Mouse (Mus musculus) retina, embryonic 14.5 days (tissue): ENCODE measurements around the gene Lta.
"Not testable (repeated sequence)": the region's sequence is repeated elsewhere in the genome, so short reads cannot be mapped to it uniquely, and the experiment has no call there.

Experiments
- DNase-seq: peaks from one replicate; pipeline ENCODE4 v3.0.0-alpha.2; 2015; ENCODE audit warnings: low spot score

The Lta gene

DNA sequence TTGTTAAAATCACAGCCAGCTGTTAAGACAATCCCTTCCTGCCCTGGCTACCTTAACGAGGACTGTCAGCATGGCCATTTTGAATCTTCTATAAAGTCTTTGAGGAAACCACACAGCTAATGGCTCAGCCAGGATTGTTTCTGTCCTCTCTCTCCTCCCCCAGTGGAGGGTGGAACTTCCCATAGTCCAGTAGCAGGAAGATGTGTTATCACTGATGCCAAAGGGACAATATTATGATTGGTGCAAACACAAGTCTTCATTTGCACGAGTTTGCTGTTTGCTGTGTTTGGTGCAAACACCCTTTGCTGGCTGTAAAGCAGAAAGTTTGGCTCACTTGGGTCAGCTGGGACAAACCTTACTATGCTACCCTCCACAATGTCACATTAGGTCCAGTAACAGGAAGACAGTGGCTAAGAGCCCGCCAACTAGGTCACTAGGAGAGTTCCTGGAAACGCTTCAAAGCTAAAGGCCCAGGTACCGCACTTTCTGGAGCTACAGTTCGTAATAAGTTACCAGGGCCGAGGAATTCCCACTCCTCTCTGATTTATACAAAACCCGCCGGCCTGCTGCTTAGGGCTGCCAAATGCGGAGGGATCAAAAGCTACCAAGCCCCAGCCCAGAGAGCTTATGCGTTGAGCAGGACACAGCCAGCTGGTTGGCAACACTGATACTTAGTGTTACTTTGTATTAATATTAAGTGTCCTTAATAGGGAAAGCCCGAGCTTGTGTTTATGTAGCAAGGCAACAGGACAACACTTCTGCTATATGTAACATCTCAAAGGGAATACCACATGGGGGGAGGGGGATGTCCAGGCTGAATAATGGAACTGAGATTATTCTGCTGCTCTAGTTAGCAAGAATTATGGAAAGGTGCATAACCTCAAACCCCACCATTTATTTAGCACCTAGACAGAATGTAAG is 35.5 kb upstream of the Lta start:
- DNase-seq, result no peak

DNA sequence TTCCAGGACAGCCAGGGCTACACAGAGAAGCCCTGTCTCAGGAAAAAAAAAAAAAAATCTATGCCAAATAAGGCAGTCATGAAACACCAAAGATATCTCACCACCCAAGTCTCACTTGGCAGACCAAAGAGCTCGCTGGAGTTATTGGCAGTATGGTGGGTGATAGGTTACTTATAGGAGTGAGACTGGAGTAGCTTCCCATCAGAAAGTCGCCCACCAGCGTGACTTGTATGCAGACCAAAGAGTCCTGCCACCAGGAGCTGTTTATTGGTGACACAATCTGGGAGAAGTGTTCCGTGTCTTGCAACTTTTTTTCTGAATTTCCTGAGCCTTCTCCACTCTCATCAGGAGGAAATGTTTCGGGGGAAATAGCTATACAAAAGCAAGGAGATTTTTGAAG is 34.5 kb upstream of the Lta start:
- no peak for DNase-seq

DNA sequence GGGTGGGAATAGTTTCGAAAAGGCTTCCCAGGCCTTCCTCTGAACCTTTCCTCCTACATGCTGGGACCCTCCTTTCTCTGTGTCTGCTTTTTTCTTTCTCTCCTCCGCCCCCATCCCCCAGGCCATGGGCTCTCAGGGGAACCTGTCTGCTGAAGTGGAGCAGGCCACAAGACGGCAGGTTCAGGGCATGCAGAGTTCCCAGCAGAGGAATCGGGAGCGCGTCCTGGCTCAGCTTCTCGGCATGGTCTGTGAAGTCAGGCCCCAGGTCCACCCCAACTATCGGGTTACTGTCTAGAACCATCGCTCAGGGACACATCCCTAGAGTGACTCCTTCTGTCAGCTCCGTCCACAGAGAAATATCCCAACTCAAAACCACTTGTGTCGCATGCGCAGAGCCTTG is 32.4 kb upstream of the Lta start:
- DNase-seq, result no peak

DNA sequence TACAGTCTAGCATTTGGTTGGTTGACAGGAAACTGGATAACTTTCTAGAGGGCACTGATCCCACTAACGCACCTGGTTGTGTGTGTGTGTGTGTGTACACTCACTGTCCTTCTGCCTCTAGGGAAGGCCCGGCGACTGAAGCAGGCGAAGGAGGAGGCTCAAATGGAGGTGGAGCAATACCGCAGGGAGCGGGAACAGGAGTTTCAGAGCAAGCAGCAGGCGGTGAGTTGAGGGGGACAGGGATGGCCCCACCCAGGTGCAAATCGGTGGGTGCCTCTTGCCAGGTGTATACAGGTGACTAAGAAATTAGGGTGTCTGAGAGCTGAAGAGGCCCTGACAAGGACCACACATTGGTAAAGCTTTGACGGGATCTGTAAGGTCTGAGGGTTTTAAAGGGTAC is 31.8 kb upstream of the Lta start:
- DNase-seq, result no peak

DNA sequence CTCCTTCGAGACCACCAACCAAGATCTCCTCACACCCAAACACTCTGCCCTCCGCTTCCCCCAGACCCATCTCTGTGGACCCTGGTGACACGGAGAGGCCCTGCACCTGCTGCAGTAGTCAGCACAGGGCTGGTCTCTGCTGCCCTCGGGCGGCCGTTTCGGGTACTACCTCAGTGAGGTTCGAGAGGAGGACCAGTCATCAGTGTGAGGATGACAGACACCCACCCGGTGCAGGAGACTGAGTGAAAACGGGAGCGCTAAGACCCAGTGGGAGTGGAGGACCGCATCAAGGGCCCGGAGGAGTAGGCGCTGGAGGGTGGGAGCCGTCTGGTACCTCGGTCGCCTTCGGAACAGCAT is 31.2 kb upstream of the Lta start:
- peak; percentile 98 for DNase-seq

DNA sequence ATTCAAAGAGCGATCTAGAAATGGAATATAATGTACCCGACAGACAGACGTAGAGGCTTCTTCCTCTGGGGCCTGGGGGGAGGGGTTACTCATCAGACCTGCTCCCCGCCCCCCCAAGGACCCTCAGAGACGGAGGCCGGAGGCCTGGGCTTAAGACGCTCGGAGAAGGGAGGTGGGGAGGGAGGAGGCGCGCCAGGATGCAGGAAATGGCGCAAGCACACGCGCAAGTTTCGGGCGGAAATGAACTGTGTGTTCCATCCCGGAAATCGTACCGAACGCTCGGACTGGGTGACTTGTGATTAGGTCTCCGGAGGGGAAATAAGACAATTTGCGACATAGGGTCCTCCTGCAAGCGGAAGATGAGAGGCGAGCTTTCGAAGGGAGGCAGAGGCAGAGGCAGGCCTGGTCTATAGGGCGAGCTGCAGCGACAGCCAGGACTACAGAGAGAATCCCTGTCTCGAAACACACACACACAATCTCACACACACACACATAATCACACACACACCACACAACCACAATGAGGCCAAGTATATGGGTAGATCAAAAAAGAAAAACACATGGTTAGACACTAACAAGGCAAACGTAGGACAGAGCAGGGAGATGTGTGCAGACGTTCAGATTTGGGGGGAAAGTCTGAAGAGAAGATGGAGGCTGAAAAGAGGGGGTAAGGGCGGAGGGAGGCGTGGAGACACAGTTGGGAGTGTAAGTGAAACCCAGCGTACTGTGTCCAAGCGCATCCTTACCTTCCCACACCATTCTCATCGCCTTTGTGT is 30.7 kb upstream of the Lta start, which contains the start of gene Nfkbil1:
TSS of gene Nfkbil1 (minus strand) at position 179 of the 776 bp plus-strand sequence.
- DNase-seq, result peak; percentile 95

DNA sequence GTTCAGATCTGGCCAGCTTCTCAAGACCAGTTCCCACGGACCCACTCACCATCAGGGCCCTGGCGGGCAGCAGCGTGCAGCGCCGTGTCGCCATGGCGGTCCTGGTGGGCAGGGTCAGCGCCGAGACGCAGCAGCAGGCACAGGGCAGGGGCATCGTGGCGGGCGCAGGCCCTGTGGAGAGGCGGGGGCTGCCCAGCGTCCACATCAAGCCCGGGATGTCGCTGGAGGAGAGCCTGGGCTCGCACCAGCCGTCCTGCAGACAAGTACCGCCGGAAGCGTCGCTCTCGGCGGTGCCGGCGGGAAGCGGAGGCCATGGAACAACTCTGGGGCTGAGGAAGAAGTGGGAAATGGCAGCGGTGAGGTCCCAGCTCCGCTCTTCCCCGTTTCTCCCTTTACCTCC is 29.8 kb upstream of the Lta start:
- peak; percentile 52 for DNase-seq

DNA sequence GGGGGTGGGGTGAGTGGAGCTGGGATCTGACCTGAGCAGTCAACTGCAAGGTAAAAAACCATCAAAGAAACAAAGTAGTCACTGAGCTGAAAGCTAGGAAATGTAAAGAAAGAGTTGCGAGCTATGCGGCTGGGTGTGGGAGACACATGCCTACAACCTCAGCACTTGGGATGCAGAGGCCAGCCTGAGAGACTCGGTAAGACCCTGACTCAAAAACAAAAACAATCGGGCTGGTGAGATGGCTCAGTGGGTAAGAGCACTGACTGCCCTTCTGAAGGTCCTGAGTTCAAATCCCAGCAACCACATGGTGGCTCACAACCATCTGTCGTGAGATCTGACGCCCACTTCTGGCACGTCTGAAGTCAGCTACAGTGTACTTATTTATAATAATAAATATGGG is 28.9 kb upstream of the Lta start:
- DNase-seq, result not testable (repeated sequence)

DNA sequence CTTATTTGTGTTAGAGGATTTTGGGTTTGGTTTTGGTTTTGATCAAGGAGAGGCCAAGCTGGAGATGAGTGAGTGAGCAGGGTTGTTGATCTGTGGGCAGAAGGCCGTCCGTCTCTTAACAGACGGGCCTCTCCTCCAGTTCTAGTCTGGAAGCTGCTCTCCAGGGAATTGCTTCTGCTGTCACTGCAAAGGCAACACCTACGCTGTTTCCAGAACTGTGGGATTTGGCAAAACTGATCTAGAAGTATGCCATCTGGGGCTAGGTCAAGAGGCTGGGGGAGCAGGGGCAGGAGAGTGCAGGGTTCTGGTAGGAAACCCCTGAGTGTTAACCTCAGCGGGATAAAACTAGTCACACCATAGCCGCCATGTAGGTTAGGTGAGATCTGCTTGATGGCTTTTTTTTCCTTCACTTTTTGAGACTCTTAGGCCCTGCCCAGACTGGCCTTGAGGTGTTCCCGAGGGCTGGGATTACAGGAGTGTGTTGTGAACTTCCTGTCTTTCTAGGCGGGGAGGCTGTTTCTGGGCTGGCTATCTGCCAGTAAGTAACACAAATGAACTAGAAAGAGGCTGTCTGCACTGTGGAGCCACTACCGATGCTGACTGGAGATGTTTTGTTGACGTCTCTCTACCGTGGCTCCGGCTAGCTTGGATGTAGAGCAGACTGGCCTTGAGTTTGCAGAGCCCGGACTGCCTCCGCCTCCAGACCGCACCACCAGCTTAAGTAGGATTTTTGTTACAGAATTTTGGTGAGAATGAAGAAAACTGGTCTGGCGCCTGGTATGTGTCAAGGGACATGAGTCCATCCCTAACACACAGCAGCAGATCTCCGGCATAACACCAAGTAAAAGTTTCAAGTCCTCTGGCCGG is 28.2 kb upstream of the Lta start, which contains the start of gene Atp6v1g2:
TSS of gene Atp6v1g2 (plus strand) at position 547 of the 867 bp plus-strand sequence.
- DNase-seq, result no peak

DNA sequence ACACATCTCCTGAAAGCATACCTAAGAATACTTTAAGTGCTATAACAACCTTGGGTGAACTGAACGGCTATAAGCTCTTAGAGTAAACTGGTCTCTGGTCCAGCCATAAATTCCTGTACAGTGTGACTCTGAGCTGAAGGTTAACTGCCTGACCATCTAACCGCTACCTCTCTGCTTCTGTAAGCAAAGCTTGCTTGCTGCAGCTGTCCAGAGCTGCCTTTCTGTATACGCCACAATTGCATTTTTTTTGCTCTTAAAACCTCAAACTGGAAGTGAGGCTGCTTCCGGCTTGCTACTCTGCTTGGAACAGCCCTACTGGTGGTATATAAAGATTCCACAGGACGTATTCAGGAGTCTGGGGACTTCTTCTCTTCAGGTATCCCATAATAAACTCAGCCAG is 27.5 kb upstream of the Lta start:
- no peak for DNase-seq

DNA sequence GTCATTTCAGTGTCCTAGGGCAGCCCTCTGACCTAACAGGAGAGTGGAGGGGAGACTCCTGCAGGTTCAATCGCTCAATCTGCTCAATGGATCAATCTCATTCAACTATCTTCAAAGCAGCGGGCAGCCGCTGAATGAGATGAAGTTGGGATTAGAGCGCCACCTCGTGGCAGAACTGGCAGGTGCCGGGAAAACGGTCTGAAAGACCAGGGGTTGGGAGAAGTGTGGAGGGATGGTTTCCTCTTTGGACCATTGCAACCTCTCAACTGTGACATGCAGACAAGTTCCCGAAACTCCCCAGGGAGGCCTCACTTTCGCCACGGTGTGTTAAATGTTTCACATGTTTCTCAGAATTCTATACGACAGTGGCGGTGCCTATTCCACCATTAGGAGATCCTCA is 26.9 kb upstream of the Lta start:
- peak; percentile 95 for DNase-seq

DNA sequence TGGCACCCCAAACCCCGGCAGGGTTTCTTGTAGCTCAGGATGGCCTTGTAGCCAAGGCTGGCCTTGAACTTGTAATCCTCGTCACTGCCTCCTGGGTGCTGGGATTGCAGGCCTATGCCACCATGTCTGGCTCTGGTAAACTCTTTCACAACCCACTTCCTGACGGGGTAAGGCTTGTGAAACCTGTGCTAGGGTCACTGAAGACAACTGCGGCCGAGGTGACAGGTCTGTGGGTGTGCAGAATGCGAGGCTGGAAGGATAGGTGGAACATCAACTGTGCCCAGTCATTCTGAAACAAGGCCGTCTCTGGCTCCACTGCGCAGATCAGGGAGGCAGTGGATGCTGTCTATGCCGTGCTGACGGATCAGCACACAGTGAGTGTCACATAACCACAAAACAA is 25.9 kb upstream of the Lta start:
- no peak for DNase-seq

DNA sequence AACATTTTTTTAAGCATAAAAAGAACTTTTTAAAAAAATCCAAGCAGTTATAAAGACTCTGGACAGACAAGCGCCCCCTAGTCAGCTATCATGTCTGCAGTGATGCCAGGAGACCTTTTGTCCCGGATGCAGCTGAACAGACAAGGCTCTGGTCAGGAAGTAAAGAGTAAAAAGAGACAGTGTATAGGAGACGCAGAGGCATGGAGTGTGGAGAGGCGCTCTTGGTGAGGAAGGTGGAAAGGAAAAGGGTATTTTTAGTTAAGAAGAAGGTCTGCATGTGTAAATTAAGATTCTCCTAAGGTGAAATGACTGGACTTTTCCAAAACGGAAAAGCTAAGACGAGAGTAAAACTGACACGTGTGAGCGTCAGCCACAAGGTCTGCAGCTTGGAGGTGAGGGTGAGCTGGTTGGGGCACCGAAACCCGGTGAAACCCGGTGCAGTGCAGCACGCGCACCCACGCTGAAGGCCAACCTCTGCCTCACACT is 21.5 kb upstream of the Lta start:
- DNase-seq, result no peak

DNA sequence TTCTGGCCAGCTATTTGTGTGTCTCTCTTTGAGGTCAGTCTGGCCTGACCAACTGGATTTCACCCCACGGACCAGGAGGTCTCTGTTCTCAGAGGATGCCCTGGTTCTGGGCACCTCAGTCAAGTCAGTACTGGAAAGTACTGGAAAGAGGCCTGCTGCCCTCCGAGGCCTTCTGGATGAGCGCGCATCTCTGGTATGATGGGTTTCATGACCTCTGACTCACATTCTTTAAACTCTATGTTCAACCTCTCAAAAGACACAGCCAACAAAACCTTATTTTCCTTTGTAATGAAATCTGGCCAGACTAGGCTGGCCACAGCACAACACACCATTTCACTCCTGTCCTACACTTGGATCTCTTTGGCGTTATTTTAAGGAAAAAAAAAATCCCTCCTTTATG is 20.3 kb upstream of the Lta start:
- DNase-seq, result no peak

DNA sequence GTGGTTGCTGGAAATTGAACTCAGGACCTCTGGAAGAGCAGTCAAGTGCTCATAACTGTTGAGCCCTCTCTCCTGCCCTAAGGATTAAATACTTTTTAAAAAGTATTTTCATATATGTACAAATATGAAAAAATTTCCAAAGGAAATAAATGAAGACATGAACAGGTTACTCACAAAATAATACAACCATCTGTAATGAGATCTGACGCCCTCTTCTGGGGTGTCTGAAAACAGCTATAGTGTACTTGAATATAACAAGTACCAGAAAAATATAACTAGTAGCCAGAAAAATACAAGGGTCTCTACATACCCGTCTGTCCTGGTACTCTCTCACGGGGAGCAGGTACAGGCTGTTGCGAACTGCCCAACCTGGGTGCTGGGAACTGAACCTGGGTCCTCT is 19.5 kb upstream of the Lta start:
- no peak for DNase-seq

DNA sequence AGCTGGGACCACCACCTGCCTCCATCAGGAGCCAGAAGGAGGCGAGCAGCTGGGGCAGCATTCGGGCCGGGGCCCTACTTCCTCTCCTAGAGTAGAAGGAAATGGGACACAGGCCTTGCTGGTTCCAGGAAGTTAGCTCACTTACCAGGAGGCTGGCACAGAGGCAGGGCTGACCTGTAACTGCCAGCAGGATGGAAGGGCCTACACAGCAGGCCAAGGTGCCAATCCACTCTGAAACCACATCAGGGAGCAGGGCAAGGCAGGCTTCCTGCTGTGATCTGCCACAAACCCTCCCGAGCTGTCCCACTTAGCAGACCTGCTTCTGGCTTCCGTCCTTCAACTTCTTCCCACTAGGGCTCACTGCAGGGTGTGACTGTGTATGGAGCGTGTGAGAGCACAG is 17.1 kb upstream of the Lta start:
- no peak for DNase-seq

DNA sequence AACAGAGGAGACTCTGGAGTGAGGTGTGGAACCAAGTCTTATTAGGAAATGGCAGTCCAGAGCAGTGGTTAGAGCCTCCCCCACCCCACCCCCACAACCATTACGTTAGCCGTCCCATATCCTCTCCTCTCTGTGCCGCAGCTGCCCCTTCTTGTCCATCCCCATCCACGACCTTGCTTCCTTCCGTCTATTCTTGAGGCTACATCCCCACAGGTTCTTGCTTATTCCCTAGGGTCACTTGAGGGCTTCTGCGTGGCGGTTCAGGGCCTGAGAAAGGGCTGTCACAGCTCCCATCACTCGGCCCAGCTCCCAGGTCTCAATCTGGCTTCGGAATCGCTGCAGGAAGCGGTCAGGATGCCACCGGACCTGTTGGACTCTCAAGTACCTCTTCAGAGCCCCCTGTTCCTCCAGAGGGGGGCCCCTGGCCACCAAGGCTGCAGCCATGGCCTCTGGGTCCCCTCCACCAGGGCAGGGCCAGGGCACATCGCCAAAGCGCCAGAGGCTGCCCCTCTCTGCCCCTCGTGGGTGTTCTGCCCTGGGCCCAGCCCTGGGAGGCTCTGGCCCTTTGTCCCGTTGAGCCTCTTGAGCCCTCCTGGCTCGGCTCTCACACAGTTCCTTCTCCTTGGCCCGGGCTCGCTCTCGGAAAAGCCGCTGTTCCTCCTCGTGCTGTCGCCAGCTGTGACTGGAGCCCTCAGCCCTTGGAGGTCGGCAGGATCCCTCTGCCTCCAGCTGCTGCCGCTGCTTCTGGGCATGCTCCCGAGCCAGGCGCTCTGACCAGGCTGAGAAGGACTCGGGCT is 15.2 kb upstream of the Lta start, which contains the start of gene Gm16181:
TSS of gene Gm16181 (plus strand) at position 679 of the 797 bp plus-strand sequence.
- no peak for DNase-seq

DNA sequence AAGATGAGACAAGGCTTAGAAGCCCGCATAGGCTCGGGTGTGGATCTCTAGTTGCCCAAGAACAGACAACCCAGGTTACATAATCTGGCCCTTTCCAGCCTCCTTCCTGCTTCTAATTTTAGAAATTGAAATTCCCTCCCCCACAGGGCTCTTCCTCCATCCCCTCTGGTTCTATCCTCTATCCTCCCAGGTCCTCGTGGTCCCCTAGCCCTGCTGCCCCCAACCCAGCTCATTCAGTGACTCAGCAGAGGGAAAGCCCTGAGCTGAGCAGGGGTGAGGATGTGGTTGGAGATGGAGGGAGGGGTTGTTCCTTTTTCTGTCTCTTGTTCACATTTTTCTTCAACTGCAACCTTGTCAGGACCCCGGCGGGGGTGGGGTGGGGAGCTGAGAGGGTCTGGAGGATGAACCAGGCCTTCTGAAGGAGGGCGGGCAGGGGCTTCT is 14.5 kb upstream of the Lta start:
- no peak for DNase-seq

DNA sequence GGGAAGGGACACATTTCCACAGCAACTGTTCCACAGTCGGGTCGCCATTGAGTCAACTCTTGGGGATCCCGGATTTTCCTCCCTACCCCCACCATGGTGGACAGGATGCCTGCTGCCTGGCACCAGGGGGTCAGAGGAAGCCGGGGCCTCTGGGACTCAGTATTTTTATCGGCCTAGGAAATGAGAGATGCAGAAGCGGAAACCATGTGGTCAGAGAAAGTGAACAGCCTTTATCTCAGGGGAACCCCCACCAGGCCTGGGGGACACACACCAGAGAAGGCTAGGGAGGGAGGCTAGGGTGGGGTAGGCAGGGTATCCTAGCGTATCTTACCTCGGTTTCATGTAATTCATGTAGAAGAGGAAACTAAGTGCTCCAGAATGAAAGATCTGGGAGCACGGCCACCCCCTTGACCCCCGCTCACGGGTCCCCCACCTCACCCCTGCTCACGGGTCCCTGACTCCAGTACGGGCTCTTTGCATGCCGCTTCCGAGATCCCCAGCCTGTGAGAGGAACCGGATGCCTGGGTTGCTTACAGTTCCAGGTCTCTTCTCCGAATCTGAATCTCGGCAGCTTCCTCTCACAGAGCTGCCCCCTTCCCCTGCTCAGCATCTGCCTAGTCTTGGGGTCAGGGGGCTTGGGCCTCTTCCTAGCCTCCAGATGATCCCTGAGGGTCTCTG is 13.5 kb upstream of the Lta start:
- no peak for DNase-seq

DNA sequence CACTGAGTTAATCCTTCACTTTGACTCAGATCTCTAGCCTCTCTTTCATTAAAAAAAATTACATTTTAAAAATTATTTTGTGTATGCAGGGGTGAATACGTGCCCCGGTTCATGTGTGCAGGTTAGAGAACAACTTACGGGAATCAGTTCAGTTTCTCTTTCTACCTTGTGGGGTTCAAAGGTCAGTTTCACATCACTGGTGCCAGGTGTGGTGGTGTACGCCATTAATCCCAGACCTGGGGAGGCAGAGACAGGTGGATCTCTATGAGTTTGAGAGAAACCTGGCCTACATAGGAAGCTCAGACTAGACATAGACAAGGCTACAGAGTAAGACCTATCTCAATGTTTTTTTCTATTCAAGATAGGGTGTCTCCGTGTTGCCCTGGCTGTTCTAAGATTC is 7.9 kb upstream of the Lta start:
- DNase-seq, result no peak

DNA sequence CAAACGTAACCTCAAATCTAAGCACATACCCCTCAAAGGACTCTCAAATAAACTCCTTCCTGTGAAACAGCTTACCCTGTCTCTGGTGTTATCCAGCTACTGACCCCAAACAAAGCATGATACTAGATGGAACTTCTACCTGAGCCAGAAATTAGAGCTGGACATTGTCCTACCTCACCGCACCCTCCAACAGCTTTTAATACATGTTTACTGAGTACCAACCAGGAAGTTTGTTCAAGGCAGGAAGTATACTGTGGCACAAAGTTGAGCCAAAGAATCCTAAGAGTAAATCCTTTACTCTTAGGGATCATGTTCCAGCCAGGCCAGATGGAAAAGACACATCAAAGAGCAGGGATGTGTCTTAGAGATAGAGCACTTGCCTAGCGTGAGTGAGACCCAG is 5.4 kb upstream of the Lta start:
- no peak for DNase-seq
